Mouse (Mus musculus) right cerebral cortex, adult 18-20 months (tissue): Measurements from ENCODE around the gene Kantr.
"Not testable (repeated sequence)": the region's sequence is repeated elsewhere in the genome, so short reads cannot be mapped to it uniquely, and the experiment has no call there.

Source experiments
- DNase-seq: peaks from one replicate; pipeline ENCODE4 v3.0.0; 2022; ENCODE audit warnings: mixed read lengths

Kantr gene

DNA sequence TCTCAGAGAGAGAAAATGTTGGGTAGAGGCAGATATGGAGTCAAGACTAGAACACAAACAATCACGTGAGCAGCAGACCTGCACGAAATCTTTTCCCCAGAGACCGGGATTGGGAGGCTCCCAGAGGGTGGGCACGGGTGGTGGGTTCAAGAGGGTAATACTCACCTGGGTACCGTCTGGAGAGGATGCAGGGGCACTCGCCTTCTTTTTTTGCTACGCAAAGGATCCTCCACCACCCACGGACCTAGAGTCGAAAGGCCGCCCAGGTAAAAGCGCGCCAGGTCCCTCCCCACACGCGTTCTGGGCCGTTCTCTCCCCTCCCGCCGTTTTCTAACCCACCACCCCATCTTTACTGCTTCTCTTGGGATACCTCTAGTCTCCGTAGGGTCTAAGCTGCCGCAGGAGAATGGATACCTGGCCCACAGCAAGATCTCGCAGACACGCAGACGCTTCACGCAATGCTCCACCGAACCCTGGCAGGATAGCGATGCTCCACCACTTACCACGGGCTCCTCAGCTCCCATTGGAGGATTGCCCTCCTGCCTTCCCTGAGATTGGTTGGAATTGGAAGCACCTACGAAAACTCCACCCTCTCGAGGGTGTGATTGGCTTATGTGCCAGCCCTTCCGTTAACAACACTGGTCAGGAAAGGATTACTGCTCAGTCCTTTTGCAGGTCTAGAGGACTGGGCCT, at the start of gene Kantr:
Kantr (minus strand) TSS at position 500 of the 693 bp plus-strand sequence.
- DNase-seq: peak; percentile 88

DNA sequence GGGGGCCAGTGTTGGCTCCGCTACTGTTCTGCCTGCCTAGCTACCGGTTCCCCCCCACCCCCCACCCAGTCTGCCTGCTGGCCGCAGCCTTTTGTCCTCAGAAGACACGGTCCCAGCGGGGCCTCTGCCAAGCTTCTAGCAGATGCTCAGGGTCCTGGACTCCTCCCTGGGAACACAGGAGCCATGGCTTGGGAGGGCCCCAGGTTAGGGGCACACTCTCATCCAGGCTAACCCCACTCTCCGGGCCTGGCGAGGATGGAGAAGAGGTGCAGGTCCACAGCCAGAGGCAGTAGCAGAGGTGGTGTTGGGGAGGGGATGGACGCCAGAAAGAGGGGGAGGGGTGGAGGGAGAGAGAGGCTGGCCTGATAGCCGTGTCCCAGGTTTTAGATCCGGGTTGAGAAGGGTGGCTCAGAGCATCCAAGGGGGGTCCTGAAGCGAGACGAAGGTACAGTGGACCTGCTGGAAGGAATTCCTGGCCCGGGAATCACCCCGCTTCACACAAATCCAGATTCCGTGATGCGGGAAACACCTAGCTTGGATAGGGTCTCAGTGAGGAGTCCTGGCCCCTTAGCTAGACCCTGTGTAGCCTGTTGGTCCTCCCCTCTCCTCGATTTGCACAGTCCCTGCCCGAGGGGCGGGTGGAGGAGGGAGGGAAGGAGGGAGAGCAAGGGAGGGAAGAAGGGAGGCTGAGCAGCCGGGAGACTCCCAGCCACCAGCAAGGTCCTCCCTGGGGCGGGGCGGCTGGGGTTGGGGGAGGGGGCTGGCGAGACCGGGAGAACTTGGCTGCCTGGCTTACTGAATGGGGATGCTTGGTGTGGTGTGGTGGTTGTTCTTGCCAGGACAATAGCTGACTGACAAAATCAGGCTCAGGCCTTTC, 41.3 kb upstream of the Kantr start, which contains the start of gene Gpr173:
Gpr173 (minus strand) TSS at position 308 of the 877 bp plus-strand sequence.
- DNase-seq: peak; percentile 55

DNA sequence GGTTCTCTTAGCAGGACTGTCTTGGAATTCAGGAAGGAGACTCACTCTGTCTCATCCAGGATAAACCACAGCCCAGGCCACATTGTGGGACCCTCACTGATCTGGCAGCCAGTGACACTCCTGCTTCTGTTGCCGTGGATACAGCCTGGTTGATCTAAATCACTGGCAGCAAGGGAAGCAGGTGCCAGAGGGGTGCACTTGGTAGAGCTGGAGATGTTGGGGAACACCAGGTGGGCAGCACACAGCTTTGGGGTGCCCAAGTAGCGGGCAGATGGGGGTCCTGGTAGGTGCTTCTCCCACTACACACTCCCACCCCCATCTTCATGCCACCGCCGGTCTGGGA, 40.7 kb upstream of the Kantr start:
- no peak for DNase-seq

DNA sequence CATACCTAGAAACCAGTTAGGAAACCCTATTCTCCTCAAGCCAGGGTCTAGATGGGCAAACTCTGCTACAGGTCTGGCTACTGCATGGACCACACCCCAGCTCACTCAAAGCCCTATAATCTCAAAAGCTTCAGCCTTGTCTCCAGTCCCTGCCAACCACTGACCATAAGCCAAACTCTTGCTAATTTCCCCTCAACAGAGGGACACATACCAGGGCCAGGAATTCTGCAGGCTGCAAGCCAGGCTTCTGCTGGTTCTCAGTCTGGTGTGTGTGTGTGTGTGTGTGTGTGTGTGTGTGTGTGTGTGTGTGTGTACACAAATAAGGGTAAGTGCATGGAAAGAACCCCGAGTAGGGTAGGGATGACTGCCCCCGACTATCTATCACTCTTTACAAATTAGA, 39.1 kb upstream of the Kantr start:
- DNase-seq: no peak

DNA sequence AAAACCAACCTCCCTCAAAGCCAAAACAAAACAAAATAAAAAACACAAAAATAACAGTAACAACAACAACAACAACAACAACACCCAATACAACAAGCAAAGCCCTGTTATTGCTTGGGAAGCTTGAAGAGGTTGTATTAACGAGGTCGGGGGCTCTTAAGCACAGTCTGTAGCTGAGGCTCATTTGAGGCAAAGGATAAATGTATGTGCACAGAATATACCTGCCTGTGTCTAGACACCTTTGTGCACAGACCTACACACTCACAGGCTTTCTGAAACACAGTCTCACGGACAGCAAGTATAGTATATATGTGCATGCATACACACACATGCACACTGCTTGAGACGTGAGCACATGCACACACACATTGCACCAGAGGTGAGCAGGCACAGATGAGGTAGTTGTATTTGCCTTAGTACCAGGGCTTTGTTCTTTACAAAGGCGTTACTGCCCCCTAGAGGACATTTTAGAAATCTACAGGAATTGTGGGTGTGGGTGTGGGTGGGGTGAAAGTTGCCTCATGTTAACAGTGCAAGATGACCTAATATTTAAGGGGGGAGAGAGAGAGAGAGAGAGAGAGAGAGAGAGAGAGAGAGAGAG, 25.4 kb upstream of the Kantr start:
- no peak for DNase-seq

DNA sequence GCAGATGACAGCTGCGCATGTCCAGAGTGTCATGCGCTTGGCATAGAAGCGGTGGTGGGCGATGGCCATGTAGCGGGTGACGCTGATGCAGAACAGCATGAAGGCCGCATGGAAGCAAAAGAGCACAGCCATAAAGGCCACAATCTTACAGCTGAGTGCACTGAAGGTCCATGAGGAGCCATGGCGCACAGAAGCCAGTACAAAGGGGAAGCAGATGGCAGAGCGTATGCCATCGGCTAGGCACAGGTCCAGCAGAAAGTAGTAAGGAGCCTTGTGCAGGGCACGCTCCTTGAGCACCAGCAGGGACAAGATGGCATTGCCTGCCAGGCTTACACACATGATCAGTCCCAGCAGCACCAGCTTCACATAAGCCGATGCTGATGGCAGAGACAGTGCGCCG, 19.7 kb upstream of the Kantr start:
- no peak for DNase-seq

DNA sequence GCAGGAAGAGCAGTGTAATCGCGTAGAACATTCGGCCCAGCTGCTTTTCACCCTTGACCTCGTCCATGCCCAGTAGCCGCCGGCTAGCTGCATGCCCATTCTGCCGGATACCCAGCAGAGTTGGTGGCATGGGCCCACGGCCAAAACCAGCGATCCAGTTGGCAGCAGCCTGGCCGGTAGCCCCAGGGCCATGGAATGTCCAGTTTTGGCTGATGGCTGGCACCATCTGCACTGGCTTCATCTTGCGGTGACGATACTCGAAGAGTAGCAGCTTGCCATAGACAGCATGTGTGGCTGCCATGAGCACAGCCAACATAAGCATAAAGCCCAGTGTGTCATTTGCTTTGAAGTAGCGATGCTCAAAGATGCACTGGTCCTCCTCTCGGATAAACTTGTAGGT, 19.3 kb upstream of the Kantr start:
- no peak for DNase-seq

DNA sequence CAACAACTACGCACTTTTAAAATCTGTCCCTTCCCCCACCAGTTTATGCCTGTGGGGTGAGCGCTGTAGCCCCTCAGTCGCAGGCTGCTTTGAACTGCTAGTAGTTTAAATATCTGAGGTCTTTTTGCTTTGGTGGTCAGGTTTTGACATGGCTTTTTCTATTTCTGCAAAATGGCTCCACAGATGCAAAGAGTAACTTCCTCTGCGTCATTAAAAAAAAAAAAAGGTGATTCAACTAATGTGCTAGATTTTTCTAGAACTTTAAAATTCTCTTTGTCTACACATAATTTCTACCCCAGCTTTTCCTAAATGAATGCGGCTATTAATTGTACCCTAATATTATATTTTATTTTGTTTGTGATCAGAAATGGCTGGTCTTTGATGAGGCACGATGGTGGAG, 15.6 kb upstream of the Kantr start:
- no peak for DNase-seq

DNA sequence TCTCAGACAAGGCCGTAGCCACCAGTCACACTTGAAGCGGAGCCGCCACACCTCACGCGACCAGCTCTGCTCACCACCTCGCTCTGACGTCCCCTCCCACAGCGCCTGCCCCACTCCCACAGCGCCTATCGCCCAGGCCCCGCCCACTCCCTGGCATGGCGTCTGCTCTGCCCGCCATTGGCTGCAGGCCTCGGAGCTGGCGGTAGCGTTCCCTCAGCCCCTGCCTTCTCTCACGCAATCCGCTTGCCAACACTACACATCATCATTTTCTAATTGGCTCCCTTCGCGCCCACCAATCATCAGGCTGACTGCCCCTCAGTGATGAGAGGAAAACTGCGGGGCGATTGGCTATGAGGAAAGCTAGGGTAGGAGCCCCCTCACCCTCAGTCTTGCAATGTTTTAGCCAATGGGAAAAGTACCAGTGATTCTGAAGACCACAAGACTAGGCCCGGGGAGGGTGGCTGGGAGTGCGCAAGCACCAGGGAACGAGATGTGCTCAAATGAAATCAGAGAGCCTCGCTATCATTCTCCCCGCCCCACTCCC, 15.1 kb upstream of the Kantr start, which contains the start of gene Tspyl2:
Tspyl2 (minus strand) TSS at position 68 of the 544 bp plus-strand sequence.
- DNase-seq: peak; percentile 96

DNA sequence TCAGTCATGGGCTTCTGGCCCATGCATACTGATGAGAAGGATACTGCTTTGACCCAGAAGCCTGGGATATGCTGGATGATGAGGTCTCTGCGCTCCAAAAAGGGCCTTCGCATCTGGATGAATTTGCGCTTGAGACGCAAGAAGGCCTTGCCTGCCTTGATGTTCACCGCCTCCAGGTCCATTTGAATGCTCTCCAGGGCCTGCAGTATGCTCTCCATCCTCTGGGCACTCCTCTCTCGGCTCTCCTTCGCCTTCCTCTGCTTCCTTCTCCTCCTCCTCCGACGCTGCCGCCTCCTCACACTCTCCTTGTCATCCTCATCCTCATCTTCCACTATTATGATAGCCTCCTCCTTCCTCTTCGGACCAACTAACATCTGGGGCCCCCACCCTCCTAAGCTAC, 14.2 kb upstream of the Kantr start:
- DNase-seq: peak; percentile 22

DNA sequence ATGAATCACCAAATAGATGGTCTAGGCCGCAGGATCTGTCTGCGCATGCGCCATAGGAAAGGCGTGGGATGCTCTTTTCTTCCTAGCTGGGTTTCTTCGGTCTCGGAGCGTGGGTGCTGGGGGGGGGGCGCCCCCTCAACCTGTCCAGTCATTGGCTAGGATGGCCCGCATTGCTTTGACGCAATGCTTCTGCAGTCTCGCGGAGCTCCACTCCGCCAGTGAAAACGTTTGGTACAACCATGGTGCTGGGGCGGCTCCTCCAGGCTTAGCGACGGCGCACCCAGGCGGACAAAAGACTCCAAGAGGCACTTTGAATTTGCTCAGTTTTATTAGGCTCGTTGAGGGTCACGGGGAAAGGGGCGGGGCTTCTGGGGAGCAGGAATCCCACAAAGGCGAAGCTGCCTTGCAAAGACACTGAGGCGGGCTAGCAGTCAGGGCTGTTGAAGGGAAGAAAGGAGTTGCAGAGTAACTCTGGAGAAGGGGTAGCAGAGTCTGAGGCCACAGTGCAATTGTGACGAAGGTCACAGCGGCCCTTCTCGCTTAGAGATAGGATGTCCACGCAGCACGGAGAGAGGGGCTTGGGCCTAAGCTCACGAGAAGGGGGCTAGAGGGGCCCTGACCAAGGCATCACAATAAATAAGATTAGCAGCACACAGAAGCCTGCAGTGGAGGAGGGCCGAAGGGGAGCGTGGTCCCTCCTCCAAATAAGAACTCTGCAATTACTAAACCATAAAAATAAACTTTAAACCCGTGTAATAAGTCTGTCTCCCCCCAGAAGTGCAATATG, 9.4 kb upstream of the Kantr start:
- peak; percentile 92 for DNase-seq

DNA sequence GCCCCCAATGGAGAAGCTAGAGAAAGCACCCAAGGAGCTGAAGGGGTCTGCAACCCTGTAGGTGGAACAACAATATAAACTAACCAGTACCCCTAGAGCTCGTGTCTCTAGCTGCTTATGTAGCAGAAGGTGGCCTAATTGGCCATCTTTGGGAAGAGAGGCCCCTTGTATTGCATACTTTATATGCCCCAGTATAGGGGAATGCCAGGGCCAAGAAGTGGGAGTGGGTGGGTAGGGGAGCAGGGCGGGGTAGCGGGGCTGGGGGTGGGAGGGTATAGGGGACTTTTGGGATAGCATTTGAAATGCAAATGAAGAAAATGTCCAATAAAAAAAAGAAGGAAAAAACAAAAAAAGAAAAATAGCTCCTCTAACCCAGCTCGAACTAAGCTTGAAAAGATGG, 8.8 kb upstream of the Kantr start:
- DNase-seq: not testable (repeated sequence)

DNA sequence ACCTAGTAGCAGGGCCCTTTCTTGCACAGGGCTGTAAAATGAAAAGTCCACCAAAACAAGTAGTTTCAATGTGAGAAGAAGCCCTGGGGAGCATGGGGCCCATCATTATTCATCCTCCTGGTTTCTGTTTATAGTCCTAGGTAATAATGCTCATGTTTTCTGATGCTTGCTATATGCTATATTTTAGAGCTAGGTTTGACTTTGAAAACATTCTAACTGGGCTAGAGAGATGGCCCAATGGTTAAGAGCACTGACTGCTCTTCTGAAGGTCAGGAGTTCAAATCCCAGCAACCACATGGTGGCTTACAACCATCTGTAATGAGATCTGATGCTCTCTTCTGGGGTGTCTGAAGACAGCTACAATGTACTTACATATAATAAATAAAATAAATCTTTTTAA, 2.1 kb upstream of the Kantr start:
- DNase-seq: not testable (repeated sequence)

DNA sequence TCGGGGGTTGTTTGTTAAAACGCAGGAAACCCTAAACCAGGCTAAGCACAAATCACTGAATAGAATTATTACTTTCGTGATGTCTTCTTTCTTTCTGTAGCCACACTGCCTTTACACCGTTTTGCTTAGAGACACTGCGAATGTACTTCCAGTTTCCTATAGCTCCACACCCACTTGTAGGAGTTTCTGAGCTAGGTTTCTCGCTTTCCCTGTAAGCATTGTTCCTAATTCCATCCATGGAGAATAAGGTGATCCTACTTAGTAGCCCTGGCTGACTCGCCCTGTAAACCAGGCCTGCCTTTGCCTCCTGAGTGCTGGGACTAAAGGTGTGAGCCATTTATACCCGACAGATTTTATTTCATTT, 376 bp upstream of the Kantr start:
- no peak for DNase-seq

DNA sequence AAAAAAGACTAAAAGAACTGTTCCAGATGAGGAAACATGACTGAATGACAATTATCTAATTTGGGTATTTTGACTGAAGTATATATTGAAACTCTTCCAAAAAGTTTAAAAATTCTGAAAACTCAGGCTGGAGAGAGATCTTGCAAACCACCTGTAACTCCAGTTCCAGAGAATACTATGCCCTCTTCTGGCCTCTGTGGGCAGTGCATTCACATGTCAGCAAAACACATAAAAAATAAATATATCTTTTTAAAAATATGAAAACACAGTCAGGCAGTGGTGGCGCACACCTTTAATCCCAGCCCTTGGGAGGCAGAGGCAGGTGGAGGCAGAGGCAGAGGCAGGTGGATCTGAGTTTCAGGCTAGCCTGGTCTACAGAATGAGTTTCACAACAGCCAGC, 3.7 kb downstream of the Kantr start:
- DNase-seq: no peak

DNA sequence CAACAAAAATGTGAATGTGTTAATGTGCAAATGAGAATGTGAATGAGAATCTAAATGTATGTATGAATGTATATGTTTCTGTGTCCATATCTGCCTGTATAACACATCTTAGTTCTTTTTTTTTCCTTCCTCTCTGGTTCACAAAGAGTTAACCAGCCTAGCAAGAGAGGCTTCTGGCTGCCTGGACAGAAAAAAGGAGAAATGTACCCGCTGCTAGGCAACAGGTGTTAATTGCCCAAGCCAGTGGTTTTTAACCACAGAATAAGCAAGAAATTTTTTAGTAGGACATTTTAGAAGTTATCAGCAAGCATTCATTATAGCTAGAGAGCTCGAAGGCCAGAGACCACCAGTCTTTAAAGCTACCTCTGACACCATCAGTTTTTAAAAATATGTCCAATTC, 4.5 kb downstream of the Kantr start:
- no peak for DNase-seq

DNA sequence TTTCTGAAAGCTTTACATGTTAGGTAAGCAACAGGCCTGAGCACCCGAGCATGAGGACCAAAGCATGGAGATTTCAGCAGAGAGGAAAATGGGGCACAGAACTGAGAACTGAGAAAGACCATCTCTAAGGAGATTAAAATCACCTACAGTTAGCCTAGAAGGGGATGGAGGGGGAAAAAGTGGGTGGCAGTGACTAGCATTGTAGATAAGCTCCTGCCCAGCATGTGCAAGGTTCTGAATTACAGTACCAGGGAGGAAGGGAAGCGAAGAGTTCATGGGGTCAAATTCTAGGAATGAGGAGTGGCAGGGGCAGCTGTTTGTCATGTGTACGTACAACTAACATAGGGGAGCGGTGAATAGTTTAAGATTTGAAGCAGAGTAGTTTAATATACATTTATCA, 6.8 kb downstream of the Kantr start:
- DNase-seq: no peak

DNA sequence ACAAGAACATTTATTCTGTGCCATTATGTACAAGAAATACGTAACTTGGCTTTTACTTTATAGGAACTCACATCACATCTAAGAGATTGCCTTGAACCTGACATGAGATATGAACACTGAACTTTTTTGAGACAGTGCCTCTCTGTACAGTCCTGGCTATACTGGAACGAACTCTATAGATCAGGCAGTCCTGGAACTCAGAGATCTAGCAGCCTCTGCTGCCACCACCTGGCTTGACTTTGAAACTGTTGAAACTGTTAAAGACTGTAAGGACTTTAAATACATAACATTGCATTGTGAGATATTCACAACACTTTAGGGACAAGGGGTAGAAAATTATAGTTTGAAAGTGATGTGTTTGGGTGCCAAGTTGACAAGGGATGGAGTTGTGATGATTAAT, 19.4 kb downstream of the Kantr start:
- peak; percentile 4 for DNase-seq

DNA sequence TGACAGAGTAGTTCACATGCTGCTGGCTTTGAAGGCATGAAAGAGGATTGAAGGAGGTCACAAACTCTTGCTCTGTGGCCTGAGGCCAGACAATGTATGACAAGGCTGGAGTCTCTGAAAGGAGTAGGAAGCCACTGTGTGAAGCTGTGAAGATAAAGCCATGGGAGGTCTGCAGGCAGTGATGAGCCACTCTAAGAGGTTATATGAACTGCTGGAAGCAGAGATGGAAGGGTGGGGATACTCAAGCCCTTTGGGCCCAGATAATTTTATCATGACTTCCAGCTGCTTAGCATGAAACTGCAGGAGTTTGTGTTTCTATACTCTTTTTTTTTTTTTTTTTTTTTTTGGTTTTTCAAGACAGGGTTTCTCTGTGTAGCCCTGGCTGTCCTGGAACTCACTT, 19.9 kb downstream of the Kantr start:
- no peak for DNase-seq

DNA sequence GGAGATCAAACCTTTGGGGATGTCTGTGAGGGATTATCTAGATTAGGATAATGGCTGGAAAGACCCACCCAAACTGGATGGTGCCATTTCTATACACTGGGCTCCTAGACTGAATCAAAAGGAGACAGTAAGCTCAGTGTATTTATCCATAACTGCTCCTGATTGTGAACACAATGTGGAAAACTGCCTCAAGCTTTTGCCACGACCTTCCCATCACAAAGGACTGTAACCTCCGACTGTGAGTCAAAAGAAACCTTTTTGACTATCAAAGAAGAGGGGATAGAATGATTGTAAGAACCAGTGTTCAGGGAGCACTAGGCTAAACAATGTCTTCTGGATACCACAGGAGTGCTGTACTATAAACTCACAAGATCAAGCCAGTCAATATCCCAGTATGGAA, 21.1 kb downstream of the Kantr start:
- DNase-seq: no peak

DNA sequence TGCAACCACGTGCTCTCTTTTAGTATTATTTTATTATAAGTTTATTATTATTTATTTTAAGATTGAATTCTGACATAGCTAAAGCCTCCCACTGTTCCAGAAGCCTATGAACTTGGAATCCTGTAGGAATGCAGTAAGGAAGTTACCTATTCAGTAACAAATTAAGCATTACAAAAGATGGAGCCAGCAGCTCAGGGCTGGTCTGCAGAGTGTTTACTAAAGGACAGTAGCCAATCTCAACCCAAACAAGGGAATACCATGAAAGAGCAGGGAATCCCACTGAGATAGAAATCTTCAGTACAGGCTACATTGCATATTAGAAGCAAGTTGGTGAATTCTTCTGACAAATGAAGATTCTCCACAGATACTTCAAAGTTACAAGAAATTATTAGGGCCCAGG, 40.3 kb downstream of the Kantr start:
- not testable (repeated sequence) for DNase-seq

DNA sequence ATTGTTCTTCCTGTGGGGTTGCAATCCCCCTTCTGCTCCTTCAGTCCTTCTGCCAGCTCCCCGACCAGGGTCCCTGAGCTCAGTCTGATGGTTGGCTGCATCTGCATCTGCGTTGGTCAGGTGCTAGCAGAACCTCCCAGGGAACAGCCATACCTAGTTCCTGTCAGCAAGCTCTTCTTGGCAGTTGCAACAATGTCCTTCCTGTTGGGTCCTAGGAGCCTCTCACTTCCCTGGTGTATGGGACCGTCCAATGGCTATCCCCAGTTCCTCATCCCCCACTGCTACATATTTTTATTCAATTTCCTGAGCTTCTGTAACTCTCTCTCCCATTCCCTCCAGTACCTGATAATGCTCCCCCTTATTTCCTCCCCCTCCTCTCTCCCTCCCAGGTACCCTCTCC, 42.5 kb downstream of the Kantr start:
- no peak for DNase-seq

DNA sequence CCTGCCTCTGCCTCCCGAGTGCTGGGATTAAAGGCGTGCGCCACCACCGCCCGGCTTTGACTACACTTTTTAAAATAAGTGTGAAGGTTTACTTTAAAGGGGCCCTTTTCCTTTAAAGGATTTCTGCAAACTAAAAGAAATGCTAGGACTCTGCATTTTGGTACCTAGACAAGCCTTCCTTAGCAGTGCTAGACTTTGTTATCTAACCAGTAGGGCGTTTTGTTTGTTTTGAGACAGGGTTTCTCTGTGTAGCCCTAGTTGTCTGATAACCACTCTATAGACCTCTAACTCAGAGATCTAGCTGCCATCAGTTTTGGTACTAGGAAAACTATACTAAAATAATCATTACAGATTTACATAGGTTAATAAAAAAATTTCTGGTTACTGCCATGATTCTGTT, 47.9 kb downstream of the Kantr start:
- DNase-seq: no peak
